Comparison of ENCODE assay signal across 8 mouse cellular contexts in genomic region chr4:40851763-40852248, GRCm38 (mm10). TPM values are rescaled to one million over a fixed set of nuclear protein-coding genes. Genes with fewer than 3 reads are reported as not detected.
DNase-seq lines count a peak whose midpoint lies in the region; ATAC-seq and TF ChIP-seq lines count a peak whose summit lies in the region.

No protein-coding gene starts in this region.

- peak overlapping the region; percentile 83 for H3K4me3 ChIP-seq in gastrocnemius, adult 2 months
- peak overlapping the region; percentile 100 for H3K4me3 ChIP-seq in bone marrow, adult 2 months (replicated peaks; ENCODE audit: control insufficient read depth, low read depth, low read length)
- no peak overlapping the region for H3K4me3 ChIP-seq in hindbrain, embryonic 14.5 days (replicated peaks; ENCODE audit: low read length)
- H3K4me3 ChIP-seq in midbrain, embryonic 11.5 days (ENCODE audit: low read depth, low read length): peak overlapping the region; percentile 77; the same call in 1 of the 2 replicates

- intact Hi-C loops in gastrocnemius, adult 2 months (cut with DNase I): loop anchor here (5.0 kb wide), 1 partner anchor 95 kb away; the partner anchor contains the start of genes Bag1 and Chmp5
- intact Hi-C loops in gastrocnemius, postnatal 14 days (cut with DNase I; ENCODE audit: low total_unique reads): no loop called here
- intact Hi-C loops in left cerebral cortex, postnatal 10 days (cut with DNase I): loop anchor here (10.0 kb wide), 1 partner anchor 77 kb away; no protein-coding TSS in a partner anchor

- TF ChIP-seq CTCF in gastrocnemius, adult 2 months (IDR thresholded peaks at IDR 0.05): no peak
- TF ChIP-seq CTCF in bone marrow, adult 2 months (IDR thresholded peaks at IDR 0.05; ENCODE audit: control insufficient read depth, insufficient read depth, low read length): no peak

- peaks cover 14% of the 10 kb centered on the region for H3K4me1 ChIP-seq in bone marrow, adult 2 months (ENCODE audit: control insufficient read depth, insufficient read depth, low read length)
- peaks cover 29% of the 10 kb centered on the region for H3K4me1 ChIP-seq in hindbrain, embryonic 14.5 days (replicated peaks; ENCODE audit: control insufficient read depth, insufficient read depth, low read length)
- peaks cover 21% of the 10 kb centered on the region for H3K4me1 ChIP-seq in midbrain, embryonic 11.5 days (ENCODE audit: control insufficient read depth, insufficient read depth, low read length)

- peak overlapping the region; percentile 70 for H3K4me2 ChIP-seq in hindbrain, embryonic 14.5 days (replicated peaks)
- H3K4me2 ChIP-seq in midbrain, embryonic 11.5 days: peak overlapping the region; percentile 79

- no peak for DNase-seq in gastrocnemius, adult 2 months
- DNase-seq in gastrocnemius, postnatal 14 days: no peak
- no peak for DNase-seq in hindbrain, embryonic 14.5 days (ENCODE audit: low spot score)
- DNase-seq in midbrain, embryonic 11.5 days (ENCODE audit: low spot score, missing footprints): peak; percentile 84
- no peak for DNase-seq in cerebellum, postnatal 10 days
- no peak for DNase-seq in left cerebral cortex, postnatal 10 days (ENCODE audit: extremely low spot score in 1 of 2, low spot score in 2 of 2)
- no peak for DNase-seq in kidney, adult 18-20 months

- peak overlapping the region; percentile 16; the same call in 1 of the 2 replicates for H3K9ac ChIP-seq in hindbrain, embryonic 14.5 days
- H3K9ac ChIP-seq in midbrain, embryonic 11.5 days (ENCODE audit: low read length): 0 out of 2 replicates have a peak overlapping the region, but pooled peaks have one; percentile 9

- H3K9me3 ChIP-seq in hindbrain, embryonic 14.5 days (ENCODE audit: control insufficient read depth, low read length): no peaks in the 10 kb centered on the region
- no peaks in the 10 kb centered on the region for H3K9me3 ChIP-seq in midbrain, embryonic 11.5 days (ENCODE audit: control insufficient read depth, low read length)

- H3K27me3 ChIP-seq in hindbrain, embryonic 14.5 days (ENCODE audit: control insufficient read depth, insufficient read depth, low read length): no peaks in the 10 kb centered on the region
- no peaks in the 10 kb centered on the region for H3K27me3 ChIP-seq in midbrain, embryonic 11.5 days (ENCODE audit: control insufficient read depth, insufficient read depth, low read length)

- H3K27ac ChIP-seq in gastrocnemius, adult 2 months: peak overlapping the region; percentile 99
- H3K27ac ChIP-seq in bone marrow, adult 2 months (ENCODE audit: control insufficient read depth, insufficient read depth, low read depth, low read length, poor library complexity): peak overlapping the region; percentile 83; the same call in 1 of the 2 replicates
- no peak overlapping the region for H3K27ac ChIP-seq in hindbrain, embryonic 14.5 days
- H3K27ac ChIP-seq in midbrain, embryonic 11.5 days (ENCODE audit: low read depth, low read length): no peak overlapping the region

- TF ChIP-seq POLR2A in bone marrow, adult 2 months (IDR thresholded peaks at IDR 0.05; ENCODE audit: borderline replicate concordance, control insufficient read depth, low read depth, low read length): no peak

- under 1% methylated on average over 4 of the region's 4 CpGs for WGBS in bone marrow, adult 2 months
- 67% methylated on average over 4 of the region's 4 CpGs for WGBS in hindbrain, embryonic 14.5 days
- WGBS in midbrain, embryonic 11.5 days: 75% methylated on average over 4 of the region's 4 CpGs

- ATAC-seq in hindbrain, embryonic 14.5 days (ENCODE audit: low FRiP score): no peak
- ATAC-seq in midbrain, embryonic 11.5 days (ENCODE audit: low FRiP score): no peak

- no peaks in the 10 kb centered on the region for H3K36me3 ChIP-seq in hindbrain, embryonic 14.5 days (replicated peaks; ENCODE audit: control insufficient read depth, insufficient read depth)
- H3K36me3 ChIP-seq in midbrain, embryonic 11.5 days (ENCODE audit: control insufficient read depth, insufficient read depth, low read length): no peaks in the 10 kb centered on the region

RNA-seq across cellular contexts. Expression of gene B4galt1, which starts 2.0 kb away (rescaled TPM):
- 10 to 100 TPM; 30.5 to 42.2 TPM for total RNA-seq in gastrocnemius, adult 2 months (2021)
- total RNA-seq in gastrocnemius, postnatal 14 days (2021): 10 to 100 TPM; 36.3 to 38.8 TPM
- 32.2 and 44.4 TPM in 2 replicates for polyA plus RNA-seq in bone marrow, adult 2 months (2011; ENCODE audit: insufficient read depth, insufficient read length, low replicate concordance, missing spikeins)
- 8.2 and 9.1 TPM in 2 replicates for polyA plus RNA-seq in hindbrain, embryonic 14.5 days (2014; fragmentation: Nextera tagmentation; extraction: Ambion mirVana)
- polyA plus RNA-seq in midbrain, embryonic 11.5 days (2014; fragmentation: Nextera tagmentation; extraction: Ambion mirVana): 13.8 and 14.9 TPM in 2 replicates
- total RNA-seq in left cerebral cortex, postnatal 10 days (2021): 1 to 10 TPM; 6.8 to 7.0 TPM

Comparison
In these comparisons a context has a peak if more than half of its experiments do, and no peak if none do; other contexts are left out.
1. H3K27ac ChIP-seq: peak in gastrocnemius, adult 2 months (single experiment) and bone marrow, adult 2 months (single experiment); none in hindbrain, embryonic 14.5 days (single experiment) and midbrain, embryonic 11.5 days (single experiment).